ENCODE assay signal across 8 mouse cellular contexts in genomic region chr1:22984276-22984675, GRCm38 (mm10).
DNase-seq lines count a peak whose midpoint lies in the region.

No protein-coding gene starts in this region.

- peak; percentile 26 for DNase-seq in adrenal gland, postnatal 10 days
- peak; percentile 29 to 36 for DNase-seq in cerebellum, postnatal 4 days (ENCODE audit: low spot score in 2 of 2)
- DNase-seq in gastrocnemius, postnatal 10 days: peak; percentile 66
- DNase-seq in gastrocnemius, postnatal 25 days: peak; percentile 20
- DNase-seq in gastrocnemius, postnatal 4 days (ENCODE audit: low spot score in 2 of 2): peak; percentile 57 to 85
- DNase-seq in kidney, postnatal 10 days: peak; percentile 43
- DNase-seq in kidney, postnatal 14 days: peak; percentile 27
- peak; percentile 30 to 44 for DNase-seq in kidney, postnatal 4 days

Comparison
In these comparisons a context has a peak if more than half of its experiments do, and no peak if none do; other contexts are left out.
1. Peak in every context shown above with its lines: DNase-seq.
2. DNase-seq: peak in every context shown above with its lines; median percentile 71 in gastrocnemius, postnatal 4 days; 66 in gastrocnemius, postnatal 10 days; 43 in kidney, postnatal 10 days; 37 in kidney, postnatal 4 days; 32 in cerebellum, postnatal 4 days; 27 in kidney, postnatal 14 days; 26 in adrenal gland, postnatal 10 days; 20 in gastrocnemius, postnatal 25 days.